Mouse (Mus musculus) CD4-positive, CD25-positive, alpha-beta regulatory T cell, adult 2 months (primary cell): ENCODE data around the gene Mtf1.
A peak's percentile ranks its signal among the peaks of the same experiment; 100 is the strongest.

Source experiments
- DNase-seq: peaks from one replicate; pipeline ENCODE4 v3.0.0-alpha.2; 2012; ENCODE audit warnings: low read depth, low spot score

Mtf1 gene

DNA sequence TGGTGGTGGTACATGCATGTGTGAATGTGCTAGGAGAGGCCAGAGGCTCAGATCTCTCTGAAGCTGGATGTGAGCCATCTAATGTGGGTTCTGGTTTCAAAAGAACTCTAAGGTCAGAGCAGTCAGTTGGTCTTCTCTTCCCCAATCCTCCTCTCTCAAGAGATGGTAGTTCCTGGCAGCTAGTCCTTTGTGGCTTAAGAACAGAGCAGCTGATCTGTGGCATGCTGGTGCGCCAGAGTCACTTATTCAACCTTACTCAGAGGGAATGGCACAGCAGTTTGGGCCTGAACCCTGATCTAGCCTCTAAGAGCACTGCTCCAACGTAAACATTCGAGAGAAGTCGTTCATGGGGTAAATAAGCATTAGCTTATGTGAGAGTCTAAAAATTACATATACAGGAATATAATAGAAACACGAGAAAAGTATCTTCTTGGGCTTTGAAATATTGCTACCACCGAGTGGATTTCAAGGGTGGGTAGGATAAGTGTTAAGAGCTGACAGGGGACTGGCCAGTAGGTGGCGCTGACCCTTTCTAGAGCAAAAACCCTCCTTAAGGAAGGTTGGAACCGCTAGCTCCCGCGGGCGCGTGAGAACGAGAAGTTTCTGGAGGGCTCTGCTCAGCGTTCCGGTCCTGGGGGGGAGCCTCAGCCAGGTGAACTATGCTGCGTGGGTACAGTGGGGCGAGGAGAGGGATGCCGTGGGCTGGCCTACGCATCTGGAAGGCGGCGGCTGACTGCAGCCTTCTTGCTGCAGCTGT, at the start of gene Mtf1:
TSS of gene Mtf1 (plus strand) at position 553 of the 757 bp plus-strand sequence.
- peak; percentile 93 for DNase-seq

DNA sequence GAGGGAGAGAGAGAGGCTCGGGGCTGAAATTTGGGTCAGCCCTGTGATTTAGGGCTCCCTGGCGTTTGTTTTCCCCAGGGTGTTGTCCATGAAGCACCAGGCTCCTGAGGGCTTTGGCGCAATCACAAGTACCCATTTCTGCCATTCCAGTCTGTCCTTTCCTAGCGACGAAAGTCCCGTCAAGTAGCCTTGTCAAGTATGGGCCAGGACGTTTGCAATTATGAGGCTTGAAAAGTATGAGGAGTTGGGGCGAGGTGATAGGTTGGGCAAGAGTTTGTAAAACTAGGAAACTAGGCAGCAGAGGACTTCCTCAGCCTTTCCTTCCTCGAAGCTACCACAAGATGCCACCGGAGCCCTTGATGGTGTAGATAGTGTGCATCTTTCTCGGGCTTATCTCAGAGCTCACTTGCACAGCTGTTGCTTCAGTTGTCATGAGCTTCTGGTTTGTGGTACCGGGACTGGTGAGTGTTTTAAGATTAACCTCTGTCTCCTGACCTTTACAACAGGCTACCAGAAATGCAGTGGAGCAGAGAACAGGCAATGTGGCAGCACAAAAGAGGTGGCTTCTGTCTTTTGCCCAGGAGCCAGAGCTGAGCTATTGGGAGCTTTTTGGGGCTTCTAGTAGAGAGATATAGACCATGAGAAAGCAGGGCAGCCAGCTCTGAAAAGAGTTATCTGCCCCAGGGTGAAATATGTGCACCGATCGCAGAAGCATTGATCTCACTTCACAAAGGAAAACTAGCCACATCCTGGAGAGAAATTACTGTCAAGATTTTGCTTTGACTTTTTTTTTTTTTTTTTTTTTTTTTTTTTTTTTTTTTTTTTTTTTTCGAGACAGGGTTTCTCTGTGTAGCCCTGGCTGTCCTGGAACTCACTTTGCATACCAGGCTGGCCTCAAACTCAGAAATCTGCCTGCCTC, 49.4 kb upstream of the Mtf1 start:
- DNase-seq: peak; percentile 73

DNA sequence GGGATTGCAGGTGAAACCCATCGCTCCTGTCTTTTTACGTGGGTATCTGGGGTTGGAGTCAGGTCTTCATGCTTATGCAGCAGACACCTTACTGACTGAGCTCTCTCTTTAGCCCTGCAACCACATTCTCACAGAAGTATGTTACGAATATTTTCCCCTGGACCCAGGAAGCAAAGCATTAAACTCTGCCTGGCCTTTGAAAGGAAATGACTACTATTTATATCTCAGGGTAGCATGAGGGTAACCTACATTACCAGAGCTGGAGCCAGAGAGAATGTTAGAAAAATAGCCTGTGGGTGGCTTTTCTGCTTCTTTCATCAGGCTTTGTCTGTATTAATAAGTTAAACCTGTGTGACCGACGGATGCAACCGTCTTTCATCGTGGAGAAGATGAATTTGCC, 46.4 kb upstream of the Mtf1 start:
- DNase-seq: peak; percentile 56

DNA sequence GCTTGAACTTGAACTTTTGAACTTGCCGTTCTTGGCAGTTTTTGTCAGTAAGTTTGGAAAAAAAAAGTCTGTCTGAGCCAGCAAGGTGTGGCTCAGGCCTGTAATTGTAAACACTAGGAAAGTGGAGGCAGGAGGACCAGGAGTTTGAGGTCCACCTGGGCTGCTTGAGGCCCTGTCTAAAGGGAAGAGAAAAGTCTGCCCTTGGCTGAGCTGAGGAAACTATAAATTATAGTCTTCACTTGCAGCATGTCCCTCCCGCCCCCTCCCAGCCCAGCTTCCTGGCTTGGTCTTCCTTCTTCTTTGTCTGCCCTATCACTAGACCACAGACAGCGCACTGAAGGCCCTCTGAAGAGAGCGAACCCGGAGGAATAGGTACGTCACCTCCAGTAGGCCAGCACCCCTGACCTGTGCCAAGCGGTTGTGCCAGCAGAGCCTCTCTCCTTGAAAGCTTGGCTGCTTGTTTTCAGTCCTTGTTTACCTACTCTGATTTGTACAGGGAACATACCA, 42.5 kb upstream of the Mtf1 start:
- DNase-seq: peak; percentile 42

DNA sequence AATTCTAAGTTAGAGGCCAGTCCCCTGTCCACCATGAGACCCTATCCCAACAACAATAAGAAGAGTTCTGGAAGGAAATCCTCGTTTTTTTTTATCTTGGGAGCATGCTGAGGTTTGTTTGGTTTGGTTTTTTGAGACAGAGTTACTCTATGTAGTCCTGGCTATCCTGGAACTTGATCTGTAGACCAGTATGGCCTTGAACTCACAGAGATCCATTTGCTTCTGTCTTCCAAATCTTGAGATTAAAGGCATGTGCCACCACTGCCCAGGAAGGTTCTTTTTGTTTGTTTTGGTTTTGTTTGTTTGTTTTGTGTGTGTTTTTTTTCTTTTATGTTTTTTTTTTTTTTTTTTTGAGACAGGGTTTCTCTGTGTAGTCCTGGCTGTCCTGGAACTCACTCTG, 40.7 kb upstream of the Mtf1 start:
- DNase-seq: no peak

DNA sequence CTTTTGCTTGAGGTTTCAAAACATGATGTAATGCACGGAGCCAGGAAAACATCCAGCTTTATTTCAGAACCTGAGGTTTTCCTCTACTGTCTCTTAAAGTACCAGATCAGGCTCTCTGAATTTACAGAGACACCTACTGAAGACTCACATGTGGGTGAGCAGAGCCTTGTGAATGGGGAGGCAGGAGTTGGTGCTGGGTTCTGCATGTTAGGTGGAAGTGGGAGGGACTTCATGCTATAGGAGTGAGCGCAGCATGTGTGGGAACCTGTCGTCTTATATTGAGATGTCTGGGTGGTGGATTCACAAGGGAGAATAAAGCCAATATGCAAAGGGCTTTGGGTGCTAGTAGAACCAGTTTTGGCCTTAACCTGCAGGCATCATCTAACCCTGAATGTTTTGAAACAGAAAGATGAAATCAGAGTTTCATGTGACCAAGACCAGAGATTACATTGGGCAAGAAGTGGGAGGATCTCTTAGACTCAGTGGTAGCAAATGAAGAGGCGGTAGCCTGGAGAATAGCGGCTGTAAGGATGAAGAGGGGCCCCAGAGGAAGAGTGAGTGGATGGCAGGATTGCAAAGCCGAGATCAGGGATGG, 38.9 kb upstream of the Mtf1 start:
- no peak for DNase-seq

DNA sequence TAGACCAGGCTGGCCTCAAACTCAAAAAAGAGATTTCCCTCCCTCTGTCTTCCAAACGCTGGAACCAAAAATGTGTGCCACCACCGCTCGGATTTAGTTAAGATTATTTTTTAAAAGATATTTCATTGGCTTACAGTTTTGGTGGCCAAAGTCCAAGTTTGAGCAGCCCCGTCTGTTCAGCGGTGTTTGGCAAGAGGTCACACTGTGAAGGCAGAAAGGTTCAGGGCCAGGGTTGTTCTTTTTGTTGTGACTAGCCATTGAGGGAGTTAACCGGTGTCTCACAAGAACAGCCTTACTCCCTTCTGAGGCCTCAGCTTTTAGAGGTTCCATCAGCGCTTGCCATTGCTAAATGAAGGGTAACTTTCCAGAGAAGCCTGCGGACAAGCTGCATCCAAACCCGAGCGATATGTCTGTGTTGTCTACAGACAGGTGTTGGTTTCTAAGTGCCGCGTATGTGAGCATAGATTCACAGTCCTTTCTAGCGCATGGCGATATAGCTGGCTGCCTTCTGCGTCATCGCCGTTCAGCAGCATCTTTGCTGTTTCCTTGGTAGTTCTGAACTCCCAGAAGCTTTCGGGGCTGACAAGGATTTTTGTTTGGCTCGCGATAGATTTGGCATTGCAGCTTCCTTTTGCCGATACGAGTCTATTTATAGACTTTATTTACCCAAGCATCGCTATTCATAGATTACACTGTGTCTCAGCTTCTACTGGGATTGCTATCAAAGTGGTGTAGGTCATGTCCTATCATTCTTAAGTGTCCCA, 35.9 kb upstream of the Mtf1 start:
- no peak for DNase-seq

DNA sequence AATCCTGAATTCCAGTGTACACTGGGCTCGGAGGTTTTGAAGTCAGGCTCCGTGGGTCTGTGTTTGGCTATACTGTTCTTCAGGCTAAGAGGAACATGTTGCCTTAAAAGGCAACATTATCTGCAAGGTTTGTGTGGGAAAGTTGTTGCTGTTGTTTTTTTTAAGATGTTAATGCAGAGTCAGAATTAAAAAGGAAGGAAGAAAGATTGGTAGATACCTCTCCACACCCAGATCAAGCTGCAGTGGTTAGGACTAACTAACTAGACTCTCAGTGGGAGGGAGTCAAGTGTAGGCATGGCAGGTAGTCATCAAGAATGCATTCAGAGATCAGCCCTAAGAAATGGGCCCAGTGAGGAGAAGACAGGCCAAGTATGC, 35.4 kb upstream of the Mtf1 start:
- DNase-seq: no peak

DNA sequence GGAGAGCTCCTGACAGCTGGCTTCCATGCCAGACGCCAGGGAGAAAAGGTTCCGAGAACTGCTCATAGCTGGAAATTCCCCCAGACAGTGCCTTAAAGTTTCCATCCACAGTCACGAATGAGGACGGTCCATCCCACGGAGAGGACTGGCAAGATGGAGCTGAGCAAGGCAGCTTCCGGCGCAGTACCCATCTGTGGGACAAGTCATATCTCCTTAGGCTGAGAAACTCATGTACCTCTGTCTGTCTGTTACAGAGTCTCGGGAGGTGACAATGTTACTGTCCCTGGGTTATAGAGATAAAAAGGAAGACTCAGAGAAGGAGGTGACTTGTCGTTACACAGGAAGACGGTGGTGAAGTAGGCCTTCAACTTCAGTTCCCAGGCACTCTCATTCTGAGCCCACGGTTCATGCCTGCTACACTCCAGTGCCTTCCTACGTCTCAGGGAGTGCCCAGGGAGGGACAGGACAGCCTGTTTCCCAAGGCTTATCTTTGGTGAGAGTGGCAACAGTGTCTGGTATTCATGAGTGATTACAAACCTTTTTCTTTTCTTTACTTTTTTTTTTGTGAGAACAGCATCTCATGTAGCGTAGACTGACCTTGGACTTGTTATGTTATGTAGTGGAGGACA, 32.8 kb upstream of the Mtf1 start:
- DNase-seq: peak; percentile 34

DNA sequence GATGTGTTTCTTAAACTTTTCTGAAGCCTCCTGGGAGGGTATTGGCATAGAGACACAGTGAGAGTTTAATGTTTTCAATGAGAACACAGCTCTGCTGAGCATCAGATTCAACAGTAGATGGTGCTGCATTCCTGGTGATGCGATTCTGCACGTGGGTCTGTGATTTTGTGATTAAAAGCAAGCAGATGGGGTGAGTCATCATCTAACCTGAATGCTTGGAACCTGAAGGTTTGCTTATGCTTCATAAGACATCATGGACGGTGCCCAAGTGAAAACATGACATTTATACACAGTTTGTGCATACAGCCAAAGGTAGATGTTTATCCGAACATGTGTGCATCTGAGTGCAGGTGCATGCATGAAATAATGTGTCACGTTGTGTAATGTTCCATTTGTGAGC, 31.3 kb upstream of the Mtf1 start:
- DNase-seq: peak; percentile 28

DNA sequence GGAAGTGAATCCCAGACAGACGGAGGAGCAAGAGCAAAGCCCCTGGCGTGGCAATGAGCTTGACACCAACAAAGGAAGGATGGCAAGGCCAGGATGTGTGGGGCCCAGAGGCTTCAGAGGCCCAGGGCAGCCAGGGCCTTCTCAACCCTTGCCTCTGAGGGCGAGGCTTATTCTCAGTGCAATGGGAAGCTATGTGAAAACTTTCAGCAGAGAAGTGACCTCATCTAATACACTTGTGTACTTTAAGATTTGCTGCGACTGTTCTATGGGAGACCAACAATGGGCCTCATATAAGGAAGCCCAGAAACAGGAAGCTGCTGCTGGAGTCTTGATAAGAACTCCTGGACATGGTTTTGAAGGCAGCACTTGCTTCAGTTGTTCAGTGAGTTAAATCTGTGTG, 29.8 kb upstream of the Mtf1 start:
- DNase-seq: no peak

DNA sequence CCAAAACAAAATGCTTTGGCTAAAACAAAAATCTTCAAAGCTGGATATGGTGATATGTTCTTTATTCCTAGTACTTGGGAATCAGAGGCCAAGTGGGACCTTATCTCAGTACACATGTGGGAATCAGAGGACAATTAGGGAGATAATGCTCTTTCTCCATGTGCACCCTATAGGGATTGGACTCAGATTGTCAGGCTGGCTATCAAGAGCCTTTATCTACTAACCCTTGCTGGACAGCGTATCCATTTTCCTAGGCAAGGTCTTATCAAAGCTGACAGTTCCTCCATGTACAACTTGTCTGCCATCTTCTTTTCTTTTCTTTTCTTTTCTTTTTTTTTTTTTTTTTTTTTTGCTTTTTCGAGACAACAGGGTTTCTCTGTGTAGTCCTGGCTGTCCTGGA, 28.5 kb upstream of the Mtf1 start:
- no peak for DNase-seq

DNA sequence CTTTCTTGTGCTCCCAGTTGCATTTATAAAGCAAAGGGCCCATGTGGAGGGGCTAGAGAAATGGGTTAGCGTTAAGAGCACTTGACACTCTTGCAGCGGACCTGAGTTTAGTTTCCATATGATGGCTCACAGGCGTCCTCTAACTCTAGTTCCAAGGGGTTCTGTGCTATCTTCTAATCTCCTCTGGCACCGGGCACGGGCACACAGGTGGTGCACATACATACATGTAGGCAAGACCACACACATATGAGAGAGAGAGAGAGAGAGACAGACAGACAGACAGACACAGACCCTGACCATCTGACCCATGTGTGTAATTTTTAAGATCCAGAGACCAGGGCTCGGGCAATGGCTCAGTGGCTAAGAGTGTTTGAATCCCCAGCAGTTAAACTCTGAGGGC, 27.9 kb upstream of the Mtf1 start:
- DNase-seq: no peak

DNA sequence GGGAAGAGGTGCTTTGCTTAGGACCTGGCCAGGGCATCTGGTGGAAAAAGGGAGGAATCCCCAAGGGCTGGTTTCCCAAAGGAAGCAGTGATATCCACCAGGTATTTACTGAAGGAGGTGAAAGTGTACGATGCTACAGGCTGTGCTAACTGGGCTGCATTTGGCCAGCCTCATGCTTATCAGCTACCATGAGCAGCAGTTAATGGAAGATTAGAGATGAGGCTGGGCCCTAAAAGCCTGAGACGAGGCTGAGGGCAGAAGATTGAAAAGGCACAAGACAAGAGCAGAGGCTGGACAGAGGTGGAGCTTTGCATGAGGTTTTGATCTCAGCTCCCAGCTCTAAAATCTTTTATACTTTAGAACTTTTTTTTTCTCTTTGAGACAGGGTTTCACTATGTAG, 27.5 kb upstream of the Mtf1 start:
- no peak for DNase-seq

DNA sequence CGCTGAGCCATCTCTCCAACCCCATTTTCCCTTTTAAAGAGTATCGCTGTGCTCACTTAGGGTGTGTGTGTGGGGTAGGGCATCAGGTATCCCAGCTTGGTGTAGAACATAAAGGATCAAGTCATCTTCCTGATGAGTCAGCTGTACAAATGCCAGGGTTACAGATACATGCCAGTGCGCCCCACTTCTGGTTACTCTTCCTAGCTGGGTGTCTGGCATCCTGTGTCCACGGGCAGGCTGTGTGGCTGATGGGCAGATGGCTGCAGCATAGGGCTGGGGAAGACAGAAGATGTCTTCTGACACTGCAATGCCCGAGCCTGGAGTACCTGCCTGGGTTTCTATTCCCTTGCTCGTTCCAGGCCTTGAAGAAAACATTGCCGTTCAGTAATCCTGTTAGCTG, 20.5 kb upstream of the Mtf1 start:
- DNase-seq: no peak

DNA sequence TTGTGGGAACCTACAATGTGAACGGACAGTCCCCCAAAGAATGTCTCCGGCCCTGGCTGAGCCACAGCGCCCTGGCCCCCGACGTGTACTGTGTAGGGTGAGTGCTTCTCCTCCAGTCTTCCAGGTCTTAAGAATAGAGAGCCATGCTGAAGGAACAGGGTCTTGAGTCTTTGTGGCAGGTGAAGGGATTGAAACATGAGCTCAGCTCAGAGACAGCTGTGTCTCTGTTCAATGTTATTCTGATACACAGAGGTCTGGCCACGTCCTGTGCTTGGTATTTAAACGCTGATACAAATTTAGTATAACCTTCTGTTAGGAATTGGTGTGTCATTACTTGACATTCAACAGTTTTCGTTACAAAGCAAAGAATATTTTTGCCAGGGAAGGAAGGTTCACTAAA, 19.5 kb upstream of the Mtf1 start:
- no peak for DNase-seq

DNA sequence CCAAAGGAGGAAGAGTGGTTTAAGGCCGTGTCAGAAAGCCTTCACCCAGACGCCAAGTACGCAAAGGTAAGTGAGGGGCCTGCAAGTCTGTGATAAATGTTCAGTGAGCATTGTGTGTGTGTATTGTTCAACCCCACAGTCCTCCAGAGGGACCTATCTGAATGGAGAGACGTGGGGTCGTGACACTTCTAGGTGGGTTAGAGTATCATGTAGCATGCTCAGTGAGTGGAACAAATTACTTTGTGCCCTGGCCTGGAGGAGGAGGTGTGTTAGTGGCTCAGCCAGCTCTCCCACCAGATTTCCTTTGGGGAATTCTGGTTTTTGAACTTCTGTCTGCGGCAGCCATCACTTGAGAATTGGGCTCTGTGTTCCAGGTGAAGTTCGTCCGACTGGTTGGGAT, 18.0 kb upstream of the Mtf1 start:
- no peak for DNase-seq

DNA sequence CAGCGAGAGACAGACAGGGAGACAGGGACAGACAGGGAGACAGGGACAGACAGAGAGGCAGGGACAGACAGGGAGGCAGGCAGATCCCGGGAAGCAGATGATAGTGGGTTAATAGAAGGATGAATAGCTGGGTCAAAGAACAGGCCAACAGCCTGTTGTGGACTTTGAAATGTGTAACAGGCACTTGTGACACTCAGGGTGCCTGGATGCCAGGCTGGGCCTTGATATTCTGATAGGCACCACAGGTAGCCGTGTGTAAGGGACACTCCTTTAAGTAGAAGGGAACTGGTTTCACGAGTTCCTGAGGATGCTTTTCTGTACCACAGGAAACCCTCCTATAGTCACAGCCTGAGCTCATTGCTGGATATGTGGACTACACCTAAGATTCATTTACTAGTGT, 11.9 kb upstream of the Mtf1 start:
- no peak for DNase-seq

DNA sequence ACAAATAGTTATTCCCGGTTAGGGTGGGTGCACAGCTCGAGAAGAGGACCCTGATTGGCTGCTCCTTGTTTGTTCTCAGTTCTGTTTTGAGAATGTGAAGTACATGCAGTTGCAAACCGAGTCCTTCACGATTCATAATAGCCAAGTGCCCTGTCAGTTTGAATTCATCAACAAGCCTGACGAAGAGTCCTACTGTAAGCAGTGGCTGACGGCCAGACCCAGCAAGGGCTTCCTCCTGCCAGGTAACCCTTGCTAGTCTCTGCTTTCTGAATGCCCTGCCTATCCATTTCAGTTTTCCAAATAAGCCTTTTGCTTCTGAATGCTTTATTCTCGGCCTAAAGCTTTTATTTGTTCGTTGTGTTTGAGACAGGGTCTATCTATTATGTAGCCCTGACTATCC, 9.8 kb upstream of the Mtf1 start:
- DNase-seq: no peak

DNA sequence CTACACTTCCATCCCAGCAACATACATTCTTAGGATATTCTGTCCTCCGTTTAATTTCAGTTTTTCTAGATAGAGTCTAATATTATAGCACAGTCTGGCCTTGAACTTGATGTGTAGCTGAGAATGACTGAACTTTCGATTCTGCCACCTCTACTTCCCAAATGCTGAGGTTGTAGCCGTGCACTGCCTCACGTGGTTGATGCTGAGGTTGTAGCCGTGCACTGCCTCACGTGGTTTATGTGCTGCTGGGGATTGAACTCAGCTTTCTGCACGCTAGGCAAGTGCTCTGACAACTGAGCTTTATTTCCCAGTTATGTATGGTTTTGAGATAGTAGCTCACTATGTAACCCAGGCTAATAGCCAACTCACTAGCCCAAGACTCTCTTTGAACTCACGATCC, 5.8 kb upstream of the Mtf1 start:
- DNase-seq: no peak

DNA sequence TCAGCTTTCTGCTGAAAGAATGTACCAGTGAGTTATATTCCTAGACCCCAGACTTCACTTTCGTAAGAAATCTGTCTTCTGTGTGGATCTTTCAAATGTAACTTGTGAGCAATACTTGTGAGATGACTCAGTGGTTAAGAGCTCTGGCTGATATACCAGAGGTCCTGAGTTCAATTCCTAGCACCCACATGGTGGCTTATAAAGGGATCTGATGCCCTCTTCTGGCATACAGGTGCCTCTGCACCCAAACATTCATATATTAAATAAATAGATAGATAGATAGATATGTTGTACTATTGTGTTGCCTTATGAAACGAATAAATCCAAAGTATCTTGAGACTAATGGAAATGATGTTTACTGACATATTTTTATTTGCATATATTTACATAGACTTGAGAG, 5.0 kb upstream of the Mtf1 start:
- DNase-seq: peak; percentile 22
